Mouse (Mus musculus): Measurements from ENCODE around the gene Tmeff1.
"Not testable (repeated sequence)": the region's sequence is repeated elsewhere in the genome, so short reads cannot be mapped to it uniquely, and the experiment has no call there.

Gene Tmeff1

GRCm38 (mm10) chr4:48677276-48677675, 92.3 kb downstream of the Tmeff1 start:
- no peak for DNase-seq (ENCODE audit: low spot score)

GRCm38 (mm10) chr4:48677812-48678211, 92.8 kb downstream of the Tmeff1 start:
- no peak for DNase-seq (ENCODE audit: low spot score)

- DNase-seq (ENCODE audit: low spot score) = no peak
These were observed 93.8 kb downstream of the Tmeff1 start for GRCm38 (mm10) chr4:48678793-48679192.

- not testable (repeated sequence) for DNase-seq (ENCODE audit: low spot score)
These were observed 94.8 kb downstream of the Tmeff1 start for GRCm38 (mm10) chr4:48679728-48680127.

GRCm38 (mm10) chr4:48680214-48680613, 95.2 kb downstream of the Tmeff1 start:
- DNase-seq (ENCODE audit: low spot score) = no peak

- DNase-seq (ENCODE audit: low spot score) = peak; percentile 72
These were observed 95.8 kb downstream of the Tmeff1 start for GRCm38 (mm10) chr4:48680648-48681343.

- DNase-seq (ENCODE audit: low spot score) = no peak
These were observed 98.2 kb downstream of the Tmeff1 start for GRCm38 (mm10) chr4:48683126-48683525.

- DNase-seq (ENCODE audit: low spot score) = not testable (repeated sequence)
These were observed 98.7 kb downstream of the Tmeff1 start for GRCm38 (mm10) chr4:48683633-48684209.

- no peak for DNase-seq (ENCODE audit: low spot score)
These were observed 99.7 kb downstream of the Tmeff1 start for GRCm38 (mm10) chr4:48684593-48685187.

GRCm38 (mm10) chr4:48688148-48688547, 103.2 kb downstream of the Tmeff1 start:
- no peak for DNase-seq (ENCODE audit: low spot score)

- peak; percentile 51 for DNase-seq (ENCODE audit: low spot score)
These were observed 105.7 kb downstream of the Tmeff1 start for GRCm38 (mm10) chr4:48690640-48691039.

- DNase-seq (ENCODE audit: low spot score) = peak; percentile 18
These were observed 106.9 kb downstream of the Tmeff1 start for GRCm38 (mm10) chr4:48691793-48692437.

- DNase-seq (ENCODE audit: low spot score) = no peak
These were observed 107.8 kb downstream of the Tmeff1 start for GRCm38 (mm10) chr4:48692736-48693292.

- no peak for DNase-seq (ENCODE audit: low spot score)
These were observed 111.7 kb downstream of the Tmeff1 start for GRCm38 (mm10) chr4:48696706-48697105.

- DNase-seq (ENCODE audit: low spot score) = no peak
These were observed 112.3 kb downstream of the Tmeff1 start for GRCm38 (mm10) chr4:48697302-48697701.
